ENCODE assay signal across 13 mouse cellular contexts in genomic region chr10:68147730-68148129, GRCm38 (mm10).
DNase-seq lines count a peak whose midpoint lies in the region; ATAC-seq lines count a peak whose summit lies in the region.
"Had no signal": no experiment of that assay in that cellular context is flagged by ENCODE, and none has a peak within 500 bp of the region (broad histone marks: within the 10 kb centered on the region; RNA-seq: fewer than 3 reads in every experiment).

No protein-coding gene starts in this region.

- no peak overlapping the region for H3K4me2 ChIP-seq in heart, embryonic 15.5 days
- H3K4me2 ChIP-seq in heart, embryonic 12.5 days: no peak overlapping the region
- H3K4me2 ChIP-seq in liver, embryonic 15.5 days: no peak overlapping the region
- H3K4me2 ChIP-seq in liver, embryonic 11.5 days: no peak overlapping the region
- no peak overlapping the region for H3K4me2 ChIP-seq in intestine, embryonic 15.5 days (replicated peaks)
- no peak overlapping the region for H3K4me2 ChIP-seq in stomach, embryonic 14.5 days (replicated peaks; ENCODE audit: low read depth, low read length)
- H3K4me2 ChIP-seq: forebrain, embryonic 15.5 days; limb, embryonic 13.5 days had no signal

- no peak overlapping the region for H3K9ac ChIP-seq in heart, embryonic 15.5 days
- no peak overlapping the region for H3K9ac ChIP-seq in heart, embryonic 12.5 days
- no peak overlapping the region for H3K9ac ChIP-seq in liver, embryonic 15.5 days
- no peak overlapping the region for H3K9ac ChIP-seq in liver, embryonic 11.5 days (ENCODE audit: low read depth, low read length)
- H3K9ac ChIP-seq in intestine, embryonic 15.5 days: no peak overlapping the region
- H3K9ac ChIP-seq in stomach, embryonic 14.5 days (replicated peaks; ENCODE audit: low read depth, low read length): no peak overlapping the region
- H3K9ac ChIP-seq: forebrain, embryonic 15.5 days; limb, embryonic 13.5 days had no signal

- no peaks in the 10 kb centered on the region for H3K27me3 ChIP-seq in heart, embryonic 15.5 days
- no peaks in the 10 kb centered on the region for H3K27me3 ChIP-seq in heart, embryonic 12.5 days (replicated peaks)
- no peaks in the 10 kb centered on the region for H3K27me3 ChIP-seq in liver, embryonic 15.5 days
- no peaks in the 10 kb centered on the region for H3K27me3 ChIP-seq in liver, embryonic 11.5 days (replicated peaks; ENCODE audit: control insufficient read depth, insufficient read depth, low read length)
- no peaks in the 10 kb centered on the region for H3K27me3 ChIP-seq in intestine, embryonic 15.5 days (replicated peaks)
- H3K27me3 ChIP-seq in stomach, embryonic 14.5 days (ENCODE audit: control insufficient read depth, insufficient read depth, low read length): no peaks in the 10 kb centered on the region
- H3K27me3 ChIP-seq: forebrain, embryonic 15.5 days; limb, embryonic 13.5 days; megakaryocyte, embryonic 14.5 days had no signal

- no peak overlapping the region for H3K4me3 ChIP-seq in heart, embryonic 15.5 days
- H3K4me3 ChIP-seq in heart, embryonic 12.5 days: no peak overlapping the region
- no peak overlapping the region for H3K4me3 ChIP-seq in liver, embryonic 15.5 days (replicated peaks)
- H3K4me3 ChIP-seq in liver, embryonic 11.5 days (ENCODE audit: low read depth, low read length): no peak overlapping the region
- H3K4me3 ChIP-seq in intestine, embryonic 15.5 days (replicated peaks): no peak overlapping the region
- no peak overlapping the region for H3K4me3 ChIP-seq in stomach, embryonic 14.5 days (ENCODE audit: low read depth, low read length)
- H3K4me3 ChIP-seq: forebrain, embryonic 15.5 days; limb, embryonic 13.5 days; megakaryocyte, embryonic 14.5 days had no signal

- H3K9me3 ChIP-seq in heart, embryonic 15.5 days (replicated peaks): no peaks in the 10 kb centered on the region
- H3K9me3 ChIP-seq in heart, embryonic 12.5 days (replicated peaks): no peaks in the 10 kb centered on the region
- H3K9me3 ChIP-seq in liver, embryonic 15.5 days (replicated peaks): no peaks in the 10 kb centered on the region
- peaks cover 4% of the 10 kb centered on the region; the same call in 1 of the 2 replicates for H3K9me3 ChIP-seq in liver, embryonic 11.5 days (ENCODE audit: control insufficient read depth, low read length)
- H3K9me3 ChIP-seq in intestine, embryonic 15.5 days: no peaks in the 10 kb centered on the region
- H3K9me3 ChIP-seq in stomach, embryonic 14.5 days (ENCODE audit: control insufficient read depth, low read depth, low read length): no peaks in the 10 kb centered on the region
- H3K9me3 ChIP-seq: forebrain, embryonic 15.5 days had no signal

- peaks cover 20% of the 10 kb centered on the region for H3K4me1 ChIP-seq in heart, embryonic 15.5 days (replicated peaks)
- H3K4me1 ChIP-seq in heart, embryonic 12.5 days (replicated peaks): peaks cover 15% of the 10 kb centered on the region
- H3K4me1 ChIP-seq in liver, embryonic 15.5 days (replicated peaks): peaks cover 7% of the 10 kb centered on the region; the same call in 1 of the 2 replicates
- no peaks in the 10 kb centered on the region for H3K4me1 ChIP-seq in liver, embryonic 11.5 days (replicated peaks; ENCODE audit: control insufficient read depth, insufficient read depth, low read length)
- peaks cover 9% of the 10 kb centered on the region; the same call in 1 of the 2 replicates for H3K4me1 ChIP-seq in intestine, embryonic 15.5 days (replicated peaks)
- peaks cover 18% of the 10 kb centered on the region for H3K4me1 ChIP-seq in stomach, embryonic 14.5 days (ENCODE audit: control insufficient read depth, insufficient read depth, low read length)

- H3K36me3 ChIP-seq in heart, embryonic 15.5 days: no peaks in the 10 kb centered on the region
- peaks cover 7% of the 10 kb centered on the region; the same call in 1 of the 2 replicates for H3K36me3 ChIP-seq in heart, embryonic 12.5 days
- H3K36me3 ChIP-seq in liver, embryonic 15.5 days (replicated peaks): no peaks in the 10 kb centered on the region
- H3K36me3 ChIP-seq in liver, embryonic 11.5 days (ENCODE audit: control insufficient read depth, insufficient read depth, low read length): no peaks in the 10 kb centered on the region
- H3K36me3 ChIP-seq in intestine, embryonic 15.5 days: no peaks in the 10 kb centered on the region
- H3K36me3 ChIP-seq in stomach, embryonic 14.5 days (ENCODE audit: control insufficient read depth, insufficient read depth, low read length): no peaks in the 10 kb centered on the region
- H3K36me3 ChIP-seq: forebrain, embryonic 15.5 days had no signal

- 50% methylated on average over 6 of the region's 6 CpGs for WGBS in heart, embryonic 15.5 days
- WGBS in heart, embryonic 12.5 days: 56% methylated on average over 6 of the region's 6 CpGs
- 71% methylated on average over 6 of the region's 6 CpGs for WGBS in liver, embryonic 15.5 days (ENCODE audit: insufficient replicate concordance)
- WGBS in liver, embryonic 11.5 days: 66% methylated on average over 6 of the region's 6 CpGs
- 25% methylated on average over 6 of the region's 6 CpGs for WGBS in intestine, embryonic 15.5 days
- 16% methylated on average over 6 of the region's 6 CpGs for WGBS in stomach, embryonic 14.5 days

- ATAC-seq in heart, embryonic 15.5 days (replicated peaks; ENCODE audit: insufficient number of reproducible peaks, insufficient read depth, low FRiP score, low read depth): no peak
- ATAC-seq in heart, embryonic 12.5 days (ENCODE audit: insufficient number of reproducible peaks, low FRiP score): no peak
- no peak for ATAC-seq in liver, embryonic 15.5 days (ENCODE audit: insufficient read depth)
- ATAC-seq in liver, embryonic 11.5 days (replicated peaks; ENCODE audit: low FRiP score): no peak
- no peak for ATAC-seq in intestine, embryonic 15.5 days
- 0 out of 2 replicates have a peak, but pooled peaks have one; percentile 25 for ATAC-seq in stomach, embryonic 14.5 days (ENCODE audit: insufficient number of reproducible peaks, insufficient read depth, low FRiP score, low read depth)
- ATAC-seq: hindbrain, embryonic 16.5 days had no signal

- DNase-seq in liver, embryonic 11.5 days (ENCODE audit: low spot score): no peak
- no peak for DNase-seq in left cerebral cortex, postnatal 36 days (ENCODE audit: low spot score in 2 of 2)
- DNase-seq: cerebellum, adult 9-11 months; thymus, adult 18-20 months had no signal

- peak overlapping the region; percentile 56; the same call in 1 of the 2 replicates for H3K27ac ChIP-seq in heart, embryonic 15.5 days
- H3K27ac ChIP-seq in heart, embryonic 12.5 days (ENCODE audit: poor library complexity, severe bottlenecking): no peak overlapping the region
- 0 out of 2 replicates have a peak overlapping the region, but pooled peaks have one; percentile 21 for H3K27ac ChIP-seq in liver, embryonic 15.5 days (replicated peaks)
- H3K27ac ChIP-seq in liver, embryonic 11.5 days (ENCODE audit: low read depth, low read length): no peak overlapping the region
- peak overlapping the region; percentile 64; the same call in 1 of the 2 replicates for H3K27ac ChIP-seq in intestine, embryonic 15.5 days
- H3K27ac ChIP-seq in stomach, embryonic 14.5 days (ENCODE audit: low read length): peak overlapping the region; percentile 48; the same call in 1 of the 2 replicates
- H3K27ac ChIP-seq: forebrain, embryonic 15.5 days; limb, embryonic 13.5 days had no signal

- intact Hi-C loops in left cerebral cortex, postnatal 36 days (cut with DNase I): loop anchor here (2.0 to 5.0 kb wide), 3 partner anchors 130 to 275 kb away; partner anchors contain the start of gene Arid5b

Comparison
In these comparisons a context has a peak if more than half of its experiments do, and no peak if none do; other contexts are left out.
1. H3K27ac ChIP-seq: peak in heart, embryonic 15.5 days (single experiment), liver, embryonic 15.5 days (single experiment), intestine, embryonic 15.5 days (single experiment) and stomach, embryonic 14.5 days (single experiment); none in heart, embryonic 12.5 days (single experiment) and liver, embryonic 11.5 days (single experiment).